Mouse (Mus musculus): ENCODE measurements around the gene Tmem131l.

GRCm38 (mm10) chr3:84024512-84025072, 15.4 kb downstream of the Tmem131l start:
- TF ChIP-seq HCFC1 (IDR thresholded peaks at IDR 0.05; ENCODE audit: borderline replicate concordance, insufficient read depth, low read length), result no peak
- TF ChIP-seq ZC3H11A (IDR thresholded peaks at IDR 0.05; ENCODE audit: borderline replicate concordance, low read depth, low read length), result no peak

Data from ES-E14 (cell line).